Comparison of ENCODE assay signal across 25 mouse cellular contexts in genomic region chr8:17708409-17708808, GRCm38 (mm10).
"Had no signal": no experiment of that assay in that cellular context is flagged by ENCODE, and none has a peak within 500 bp of the region (broad histone marks: within the 10 kb centered on the region; RNA-seq: fewer than 3 reads in every experiment).

No protein-coding gene starts in this region.

- H3K9me3 ChIP-seq: heart, embryonic 13.5 days; heart, embryonic 15.5 days; hindbrain, embryonic 13.5 days; hindbrain, embryonic 15.5 days; kidney, embryonic 15.5 days; limb, embryonic 13.5 days had no signal

- H3K27ac ChIP-seq: gastrocnemius, adult 2 months; heart, embryonic 13.5 days; heart, embryonic 15.5 days; hindbrain, embryonic 13.5 days; hindbrain, embryonic 15.5 days; hindbrain, postnatal 0 days; kidney, embryonic 15.5 days; kidney, postnatal 0 days; limb, embryonic 13.5 days had no signal

- H3K27me3 ChIP-seq: heart, embryonic 13.5 days; heart, embryonic 15.5 days; hindbrain, embryonic 13.5 days; hindbrain, embryonic 15.5 days; kidney, embryonic 15.5 days; limb, embryonic 13.5 days had no signal

- H3K4me2 ChIP-seq: heart, embryonic 11.5 days; heart, embryonic 13.5 days; heart, embryonic 15.5 days; hindbrain, embryonic 13.5 days; hindbrain, embryonic 15.5 days; kidney, embryonic 15.5 days; limb, embryonic 13.5 days had no signal

- H3K36me3 ChIP-seq: heart, embryonic 13.5 days; heart, embryonic 15.5 days; hindbrain, embryonic 13.5 days; hindbrain, embryonic 15.5 days; kidney, embryonic 15.5 days; limb, embryonic 13.5 days had no signal

- DNase-seq: forebrain, postnatal 0 days; gastrocnemius, adult 2 months; gastrocnemius, postnatal 10 days; gastrocnemius, postnatal 25 days; heart, adult 18-20 months; heart, postnatal 14 days; heart, postnatal 36 days; kidney, adult 11 months; kidney, adult 2 months; kidney, adult 9 months; kidney, postnatal 14 days; kidney, postnatal 36 days; layer of hippocampus, adult 9-11 months; layer of hippocampus, postnatal 36 days; left cerebral cortex, postnatal 4 days had no signal

- H3K4me3 ChIP-seq: gastrocnemius, adult 2 months; heart, embryonic 13.5 days; heart, embryonic 15.5 days; hindbrain, embryonic 13.5 days; hindbrain, embryonic 15.5 days; kidney, embryonic 15.5 days; limb, embryonic 13.5 days had no signal

- H3K9ac ChIP-seq: forebrain, postnatal 0 days; heart, embryonic 13.5 days; heart, embryonic 15.5 days; hindbrain, embryonic 13.5 days; hindbrain, embryonic 15.5 days; kidney, embryonic 15.5 days; limb, embryonic 13.5 days had no signal

- ATAC-seq: forebrain, postnatal 0 days; hindbrain, postnatal 0 days; intestine, embryonic 16.5 days had no signal

- H3K4me1 ChIP-seq: heart, embryonic 13.5 days; heart, embryonic 15.5 days; hindbrain, embryonic 13.5 days; hindbrain, embryonic 15.5 days; kidney, embryonic 15.5 days; limb, embryonic 13.5 days had no signal
